Mouse (Mus musculus) erythroblast, embryonic 14.5 days (primary cell): Measurements from ENCODE around the gene Ube2c. TPM values are rescaled to one million over a fixed set of nuclear protein-coding genes. Genes with fewer than 3 reads are reported as not detected.
A peak's percentile ranks its signal among the peaks of the same experiment; 100 is the strongest.
"Not testable (repeated sequence)": the region's sequence is repeated elsewhere in the genome, so short reads cannot be mapped to it uniquely, and the experiment has no call there.

Experiments used
- H3K27me3 ChIP-seq: 2 replicates; pipeline ENCODE4 v1.6.1; 2012; ENCODE audit warnings: inconsistent platforms; ENCODE audit not compliant: control insufficient read depth
- H3K36me3 ChIP-seq: 2 replicates; pipeline ENCODE4 v1.6.1; 2012; ENCODE audit warnings: mild to moderate bottlenecking, inconsistent platforms; ENCODE audit not compliant: control insufficient read depth
- H3K4me1 ChIP-seq: 2 replicates; pipeline ENCODE4 v1.6.1; 2012; ENCODE audit warnings: inconsistent platforms; ENCODE audit not compliant: control insufficient read depth
- H3K4me3 ChIP-seq: replicated peaks from 2 replicates; pipeline ENCODE3; 2012; ENCODE audit warnings: moderate library complexity, mild to moderate bottlenecking, inconsistent platforms
- H3K9me3 ChIP-seq: 2 replicates; pipeline ENCODE4 v1.6.1; 2012; ENCODE audit warnings: low read length, inconsistent platforms, mixed read lengths; ENCODE audit not compliant: control insufficient read depth
- GATA1 ChIP-seq: IDR thresholded peaks from 2 replicates; pipeline ENCODE4 v1.6.1; 2012; ENCODE audit warnings: low read length, inconsistent platforms, mixed read lengths
- TAL1 ChIP-seq: IDR thresholded peaks from 3 replicates; pipeline ENCODE4 v1.6.1; 2012; ENCODE audit warnings: low read length, inconsistent platforms, mixed read lengths
- polyA plus RNA-seq: library from polyadenylated mRNA; stranded (reverse); fragments of >175 nt; gene quantifications from 2 replicates; pipeline ENCODE4 v1.2.3, GENCODE M21; 2012

Ube2c gene
- polyA plus RNA-seq, 1 experiment: 179 TPM

DNA sequence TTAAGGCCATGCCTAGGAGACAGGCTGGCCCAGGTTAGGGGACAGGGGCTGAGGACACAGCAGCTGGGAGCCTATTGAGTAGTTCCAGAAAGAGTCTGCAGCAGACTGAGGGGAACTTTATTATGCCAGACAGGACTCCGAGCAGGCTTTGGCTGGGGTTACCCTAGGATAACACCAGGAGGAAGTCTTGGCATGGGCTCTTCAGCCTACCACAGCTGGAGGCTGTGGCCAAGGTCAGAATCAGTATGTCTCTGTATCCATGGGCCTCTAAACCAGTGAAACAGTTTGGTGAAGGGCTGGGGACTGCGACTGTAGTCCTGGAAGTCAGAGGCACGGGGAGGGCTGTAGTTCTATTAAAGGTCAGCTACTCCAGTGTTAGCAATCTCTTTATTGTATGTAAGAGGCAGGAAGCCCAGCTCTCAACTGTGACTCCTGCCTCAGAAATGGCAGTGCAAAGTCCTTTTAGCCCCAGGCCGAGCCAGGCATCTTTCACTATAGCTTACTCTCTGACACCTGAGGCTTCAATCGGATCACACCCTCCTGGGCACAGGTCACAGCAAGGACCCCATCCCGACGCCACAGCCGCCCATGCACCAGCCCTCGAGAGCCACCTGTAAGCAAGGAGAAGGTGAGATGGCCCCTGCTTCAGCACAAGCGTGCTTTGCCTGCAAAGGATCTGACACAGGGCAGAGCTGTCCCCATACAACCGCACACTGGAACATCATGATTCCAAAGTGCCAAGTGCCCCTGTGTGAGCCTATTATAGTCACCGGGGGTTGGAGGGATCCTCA, 22.9 kb downstream of the Ube2c start:
- peaks cover 45% of the 10 kb centered on the region for H3K4me1 ChIP-seq
- no peak for TF ChIP-seq TAL1
- no peak for TF ChIP-seq GATA1
- no peaks in the 10 kb centered on the region for H3K27me3 ChIP-seq
- no peaks in the 10 kb centered on the region for H3K9me3 ChIP-seq
- no peak overlapping the region for H3K4me3 ChIP-seq
- H3K36me3 ChIP-seq: peaks cover 92% of the 10 kb centered on the region

DNA sequence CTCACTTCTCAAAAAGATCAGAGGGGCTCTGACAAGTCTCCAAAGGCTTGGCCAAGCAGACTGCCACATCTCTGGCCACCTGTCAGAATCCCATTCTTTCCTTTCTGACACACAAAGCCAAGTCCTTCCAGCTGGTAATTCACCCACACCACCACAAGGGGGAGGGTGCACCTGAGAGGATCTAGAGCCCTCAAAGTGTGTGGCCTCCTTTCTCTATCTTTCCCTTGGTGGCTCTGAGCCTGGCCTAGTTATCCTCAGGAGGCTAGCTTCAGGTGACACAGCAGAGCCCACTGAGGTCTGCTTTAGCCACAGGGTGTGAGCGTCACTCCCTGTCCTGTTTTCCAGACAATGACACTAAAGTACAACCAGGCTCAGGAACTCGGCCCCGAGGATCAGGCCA, 23.5 kb downstream of the Ube2c start:
- peaks cover 94% of the 10 kb centered on the region for H3K36me3 ChIP-seq
- no peaks in the 10 kb centered on the region for H3K9me3 ChIP-seq
- TF ChIP-seq TAL1 (no peak), GATA1 (no peak)
- peaks cover 39% of the 10 kb centered on the region for H3K4me1 ChIP-seq
- H3K27me3 ChIP-seq: no peaks in the 10 kb centered on the region
- no peak overlapping the region for H3K4me3 ChIP-seq

DNA sequence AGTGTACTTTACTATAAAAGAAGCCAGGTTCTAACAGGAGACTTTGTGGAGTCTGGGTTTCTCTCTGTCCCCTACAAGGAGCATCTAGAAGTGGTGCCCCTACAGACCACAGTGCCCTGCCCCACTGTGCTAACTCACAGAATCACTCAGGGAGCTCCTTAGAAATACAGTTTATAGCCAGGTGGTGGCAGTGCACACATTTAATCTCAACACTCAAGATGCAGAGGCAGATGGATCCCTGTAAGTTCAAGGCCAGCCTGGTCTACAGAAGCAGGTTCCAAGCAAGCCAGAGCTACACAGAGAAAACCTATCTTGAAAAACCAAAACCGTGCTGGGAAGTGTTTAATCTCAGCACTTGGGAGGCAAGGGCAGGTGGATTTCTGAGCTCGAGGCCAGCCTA, 24.1 kb downstream of the Ube2c start:
- H3K36me3 ChIP-seq: peaks cover 94% of the 10 kb centered on the region
- no peaks in the 10 kb centered on the region for H3K9me3 ChIP-seq
- no peak overlapping the region for H3K4me3 ChIP-seq
- TF ChIP-seq TAL1: no peak
- no peak for TF ChIP-seq GATA1
- no peaks in the 10 kb centered on the region for H3K27me3 ChIP-seq
- H3K4me1 ChIP-seq: peaks cover 33% of the 10 kb centered on the region

DNA sequence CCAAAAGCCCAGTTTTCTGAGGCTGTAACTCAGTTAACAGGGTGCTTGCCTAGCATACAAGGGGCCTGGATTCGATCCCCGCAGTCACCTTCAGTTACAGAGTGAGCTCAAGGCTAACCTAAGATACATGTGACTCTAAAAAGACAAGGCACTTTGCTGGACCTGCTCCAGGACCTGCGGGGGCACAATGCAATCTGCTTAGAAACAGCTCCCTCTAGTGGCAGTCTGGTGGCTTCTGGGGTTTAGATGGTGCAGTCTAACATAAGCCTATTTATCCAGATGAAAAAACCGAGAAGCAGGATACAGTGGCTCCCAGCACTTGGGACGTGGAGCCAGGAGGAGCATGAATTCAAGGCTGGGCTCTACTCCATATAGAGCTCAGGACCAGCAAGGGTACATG, 24.6 kb downstream of the Ube2c start:
- Histone ChIP-seq H3K4me1 (peaks cover 29% of the 10 kb centered on the region), H3K36me3 (peaks cover 94% of the 10 kb centered on the region), H3K27me3 (no peaks in the 10 kb centered on the region), H3K9me3 (no peaks in the 10 kb centered on the region), H3K4me3 (no peak overlapping the region)
- TF ChIP-seq TAL1 (no peak), GATA1 (no peak)

DNA sequence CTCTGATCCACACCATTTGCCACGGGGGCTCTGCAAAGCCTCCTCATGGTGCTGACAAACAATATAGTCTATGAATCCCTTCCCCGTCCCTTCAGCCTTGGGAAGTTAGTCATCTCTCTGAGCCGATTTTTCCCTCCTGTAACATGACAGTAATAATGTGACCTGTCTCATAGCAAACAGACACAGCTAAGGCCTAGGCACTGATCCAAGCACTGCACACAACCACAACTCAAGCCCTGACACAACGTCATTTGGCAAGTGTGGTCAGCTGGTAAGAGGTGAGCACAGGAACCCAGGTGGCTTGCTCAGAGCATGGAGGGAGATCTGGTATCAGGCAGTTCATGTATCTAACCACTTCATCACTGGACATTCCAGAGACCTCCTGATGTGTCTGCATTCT, 26.2 kb downstream of the Ube2c start:
- TF ChIP-seq GATA1 (no peak), TAL1 (no peak)
- Histone ChIP-seq H3K36me3 (peaks cover 97% of the 10 kb centered on the region), H3K27me3 (no peaks in the 10 kb centered on the region), H3K4me3 (no peak overlapping the region), H3K4me1 (peaks cover 21% of the 10 kb centered on the region), H3K9me3 (no peaks in the 10 kb centered on the region)

DNA sequence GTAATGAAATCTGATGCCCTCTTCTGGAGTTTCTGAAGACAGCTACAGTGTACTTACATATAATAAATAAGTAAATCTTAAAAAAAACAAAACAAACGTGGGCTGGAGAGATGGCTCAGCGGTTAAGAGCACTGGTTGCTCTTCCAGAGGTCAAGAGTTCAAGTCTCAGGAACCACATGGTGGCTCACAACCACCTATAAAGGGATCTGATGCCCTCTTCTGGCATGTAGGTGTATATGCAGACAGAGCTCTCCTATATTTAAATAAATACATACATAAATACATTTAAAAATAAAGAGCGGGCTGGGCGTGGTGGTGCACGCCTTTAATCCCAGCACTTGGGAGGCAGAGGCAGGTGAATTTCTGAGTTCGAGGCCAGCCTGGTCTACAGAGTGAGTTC, 28.9 kb downstream of the Ube2c start:
- Histone ChIP-seq H3K4me1 (peaks cover 23% of the 10 kb centered on the region), H3K36me3 (peaks cover 94% of the 10 kb centered on the region)
- H3K4me3 ChIP-seq, H3K27me3 ChIP-seq, H3K9me3 ChIP-seq: not testable (repeated sequence)

DNA sequence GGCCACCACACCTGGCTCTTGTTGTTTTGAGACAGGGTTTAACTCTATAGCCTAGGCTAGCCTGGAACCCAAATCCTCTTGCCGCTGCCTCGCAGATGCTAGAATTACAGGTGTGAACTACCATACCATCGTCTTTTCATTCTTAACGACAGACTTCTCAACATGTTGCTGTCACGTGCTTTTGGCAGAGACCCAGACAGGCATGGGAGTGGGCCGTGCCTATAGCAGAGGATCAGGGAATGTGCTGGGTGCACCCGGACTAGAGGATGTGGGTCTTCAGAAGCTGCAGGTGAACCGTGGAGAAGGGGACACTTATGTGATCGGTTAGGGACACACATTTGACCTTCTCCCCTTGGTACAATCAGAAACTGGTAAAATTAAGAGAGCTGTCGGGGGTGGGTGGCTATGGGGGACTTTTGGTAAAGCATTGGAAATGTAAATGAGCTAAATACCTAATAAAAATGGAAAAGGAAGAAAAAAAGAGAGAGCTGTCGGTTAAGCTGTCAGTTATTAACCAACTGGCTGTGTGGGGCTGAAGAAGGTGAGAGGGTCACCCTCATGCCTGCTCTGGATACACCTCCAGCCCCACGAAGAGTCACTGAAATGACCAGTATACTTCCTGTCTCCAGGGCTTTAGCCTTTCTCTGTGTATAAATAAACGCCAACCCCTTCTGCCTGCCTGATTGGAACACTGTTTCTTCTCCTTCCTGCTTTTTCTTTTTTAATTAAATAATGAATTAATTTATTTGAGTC, 30.7 kb downstream of the Ube2c start:
- H3K36me3 ChIP-seq: peaks cover 77% of the 10 kb centered on the region
- H3K4me3 ChIP-seq: no peak overlapping the region
- H3K4me1 ChIP-seq: peaks cover 27% of the 10 kb centered on the region
- H3K9me3 ChIP-seq: no peaks in the 10 kb centered on the region
- TF ChIP-seq TAL1 (no peak), GATA1 (no peak)
- H3K27me3 ChIP-seq: no peaks in the 10 kb centered on the region

DNA sequence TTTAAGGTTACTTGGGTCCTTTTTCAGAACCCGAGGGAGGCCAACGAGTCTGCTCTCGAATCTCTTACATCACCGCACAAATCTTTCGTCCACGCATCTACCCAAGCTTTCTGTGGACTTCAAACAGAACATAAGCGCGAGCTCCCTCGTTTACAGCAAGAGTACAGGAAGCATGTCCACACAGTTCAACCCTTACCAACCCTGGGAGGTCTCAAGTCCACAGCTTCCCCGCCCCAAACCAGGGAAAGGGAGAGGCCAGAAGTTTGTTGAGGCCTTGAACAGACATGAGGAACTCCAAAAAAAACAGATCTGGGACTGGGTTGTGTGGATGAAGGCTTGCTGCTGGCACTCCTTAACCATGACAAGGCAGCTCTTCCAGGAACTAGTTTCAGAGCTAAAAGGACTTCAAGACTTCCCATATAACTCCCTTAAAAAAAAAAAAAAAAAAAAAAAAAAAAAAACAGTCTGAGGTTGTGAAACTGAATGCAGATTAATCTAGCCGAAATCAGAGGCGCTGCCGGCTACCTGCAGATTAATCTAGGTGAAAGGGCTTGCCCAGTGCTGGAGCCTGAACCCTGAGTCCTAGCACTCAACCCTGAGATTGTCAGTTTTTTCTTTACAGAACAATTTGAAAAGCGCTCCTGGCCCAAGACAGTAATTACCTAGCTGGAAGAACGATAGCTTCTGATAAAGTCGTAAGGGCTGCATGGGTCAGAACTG, 33.7 kb downstream of the Ube2c start:
- Histone ChIP-seq H3K4me1 (peaks cover 48% of the 10 kb centered on the region), H3K4me3 (peak overlapping the region; percentile 78), H3K27me3 (no peaks in the 10 kb centered on the region), H3K9me3 (no peaks in the 10 kb centered on the region), H3K36me3 (peaks cover 53% of the 10 kb centered on the region)
- TF ChIP-seq GATA1 (no peak), TAL1 (no peak; the same call in 2 of the 3 replicates)

DNA sequence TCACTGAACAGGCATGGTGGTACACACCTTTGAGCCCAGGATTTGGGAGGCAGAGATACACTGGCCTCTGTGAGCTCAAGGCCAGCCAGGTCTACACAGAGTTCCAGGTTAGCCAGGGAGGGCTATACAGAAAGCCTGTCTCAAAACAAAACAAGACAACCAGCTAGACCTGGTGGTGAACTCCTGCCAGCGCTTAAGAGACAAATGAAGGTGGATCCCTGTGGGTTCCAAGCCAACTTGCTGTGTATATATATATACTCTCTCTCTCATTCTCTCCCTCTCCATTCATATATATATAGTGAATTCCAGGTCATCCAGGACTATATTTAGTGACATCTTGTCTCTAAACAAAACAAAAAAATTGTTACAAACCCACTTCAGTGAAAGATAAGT, 34.2 kb downstream of the Ube2c start:
- TF ChIP-seq TAL1 (no peak), GATA1 (no peak)
- Histone ChIP-seq H3K36me3 (peaks cover 53% of the 10 kb centered on the region), H3K4me1 (peaks cover 48% of the 10 kb centered on the region), H3K4me3 (peak overlapping the region; percentile 78), H3K27me3 (no peaks in the 10 kb centered on the region), H3K9me3 (no peaks in the 10 kb centered on the region)
